Mouse (Mus musculus) cortical plate, adult 2 months (tissue): ENCODE measurements around the gene Ugt2b34. TPM values are rescaled to one million over a fixed set of nuclear protein-coding genes. Genes with fewer than 3 reads are reported as not detected.
"Not testable (repeated sequence)": the region's sequence is repeated elsewhere in the genome, so short reads cannot be mapped to it uniquely, and the experiment has no call there.

Source experiments
- H3K27ac ChIP-seq: fragments of 200-500 bp; 2 replicates; pipeline ENCODE4 v1.5.1; 2012; ENCODE audit warnings: low read length, control low read depth, inconsistent platforms; ENCODE audit not compliant: insufficient read depth
- H3K4me1 ChIP-seq: fragments of 200-500 bp; 2 replicates; pipeline ENCODE4 v1.6.1; 2011; ENCODE audit warnings: low read length; ENCODE audit not compliant: control insufficient read depth, insufficient read depth
- H3K4me3 ChIP-seq: fragments of 200-500 bp; 2 replicates; pipeline ENCODE4 v1.5.1; 2011; ENCODE audit warnings: mild to moderate bottlenecking, low read length, control low read depth; ENCODE audit not compliant: insufficient read depth
- CTCF ChIP-seq: fragments of 200-500 bp; IDR thresholded peaks from 2 replicates; pipeline ENCODE4 v1.5.1; 2011; ENCODE audit warnings: mild to moderate bottlenecking, control low read depth, low read length; ENCODE audit not compliant: insufficient read depth; ENCODE audit errors: extremely low read depth
- POLR2A ChIP-seq: fragments of 200-500 bp; IDR thresholded peaks from 2 replicates; pipeline ENCODE4 v1.6.1; 2011; ENCODE audit warnings: mild to moderate bottlenecking, low read length, control low read depth; ENCODE audit not compliant: insufficient read depth; ENCODE audit errors: extremely low read depth
- polyA plus RNA-seq: library from polyadenylated mRNA; depleted of rRNA; stranded (reverse); fragments of >200 nt; gene quantifications from 2 replicates; pipeline ENCODE4 v1.2.3, GENCODE M21; 2012; rRNA removed

Gene Ugt2b34
- polyA plus RNA-seq, 1 experiment: not detected

GRCm38 (mm10) chr5:86858336-86858735 lies 48.4 kb downstream of the Ugt2b34 start:
- Histone ChIP-seq H3K27ac (no peak overlapping the region), H3K4me3 (no peak overlapping the region), H3K4me1 (no peaks in the 10 kb centered on the region)
- TF ChIP-seq CTCF: no peak
- TF ChIP-seq POLR2A: no peak

- H3K4me1 ChIP-seq: no peaks in the 10 kb centered on the region
- H3K27ac ChIP-seq: no peak overlapping the region
- no peak overlapping the region for H3K4me3 ChIP-seq
- TF ChIP-seq CTCF: no peak
- no peak for TF ChIP-seq POLR2A
Measured at GRCm38 (mm10) chr5:86857682-86858081, 49.1 kb downstream of the Ugt2b34 start.

- not testable (repeated sequence) for H3K4me1 ChIP-seq, H3K4me3 ChIP-seq, H3K27ac ChIP-seq
Measured at GRCm38 (mm10) chr5:86856505-86856904, 50.2 kb downstream of the Ugt2b34 start.

- H3K27ac ChIP-seq: no peak overlapping the region
- TF ChIP-seq POLR2A: no peak
- no peak for TF ChIP-seq CTCF
- no peaks in the 10 kb centered on the region for H3K4me1 ChIP-seq
- no peak overlapping the region for H3K4me3 ChIP-seq
Measured at GRCm38 (mm10) chr5:86851658-86852057, 55.1 kb downstream of the Ugt2b34 start.

- no peaks in the 10 kb centered on the region for H3K4me1 ChIP-seq
- no peak for TF ChIP-seq POLR2A
- peak; percentile 32; the same call in 1 of the 2 replicates for TF ChIP-seq CTCF
- H3K4me3 ChIP-seq: no peak overlapping the region
- H3K27ac ChIP-seq: no peak overlapping the region
Measured at GRCm38 (mm10) chr5:86850104-86850503, 56.6 kb downstream of the Ugt2b34 start.

GRCm38 (mm10) chr5:86841261-86841660 lies 65.5 kb downstream of the Ugt2b34 start:
- H3K27ac ChIP-seq, H3K4me3 ChIP-seq, H3K4me1 ChIP-seq: not testable (repeated sequence)

GRCm38 (mm10) chr5:86840207-86840606 lies 66.5 kb downstream of the Ugt2b34 start:
- Histone ChIP-seq H3K27ac (no peak overlapping the region), H3K4me1 (no peaks in the 10 kb centered on the region), H3K4me3 (no peak overlapping the region)
- no peak for TF ChIP-seq CTCF
- TF ChIP-seq POLR2A: no peak

Other genes starting within 250 kb of the Ugt2b34 start
- gene Tmprss11b, start 230.6 kb downstream of the Ugt2b34 start, polyA plus RNA-seq: not detected in 2 replicates
- gene Tmprss11e, start 161.1 kb downstream of the Ugt2b34 start, polyA plus RNA-seq: not detected in 2 replicates
- 51.6 and 52.7 TPM in 2 replicates for gene Ythdc1, start 102.7 kb downstream of the Ugt2b34 start, polyA plus RNA-seq
- gene Ugt2b1, start 19.6 kb upstream of the Ugt2b34 start, polyA plus RNA-seq: not detected in 2 replicates
- not detected in 2 replicates for gene Ugt2b35, start 93.9 kb upstream of the Ugt2b34 start, polyA plus RNA-seq
- not detected in 2 replicates for gene Ugt2b36, start 185.6 kb upstream of the Ugt2b34 start, polyA plus RNA-seq
- gene Ugt2b5, start 233.4 kb upstream of the Ugt2b34 start, polyA plus RNA-seq: not detected in 2 replicates